Mouse (Mus musculus): ENCODE results near the gene Pik3c2b. TPM values are rescaled to one million over a fixed set of nuclear protein-coding genes. Genes with fewer than 3 reads are reported as not detected.

Gene Pik3c2b
- polyA plus RNA-seq, 1 experiment from 2014 or later, result 8.3 TPM

GRCm38 (mm10) chr1:133087206-133087905 is 41.9 kb downstream of the Pik3c2b start:
- H3K27ac ChIP-seq, result no peak overlapping the region
- no peaks in the 10 kb centered on the region for H3K36me3 ChIP-seq
- H3K4me1 ChIP-seq, result peaks cover 14% of the 10 kb centered on the region
- H3K4me2 ChIP-seq, result no peak overlapping the region
- no peaks in the 10 kb centered on the region for H3K9me3 ChIP-seq
- WGBS, result 51% methylated on average over 7 of the region's 7 CpGs
- ATAC-seq (ENCODE audit: insufficient read depth, low FRiP score, low read depth), result no peak
- H3K4me3 ChIP-seq (replicated peaks), result no peak overlapping the region
- no peak overlapping the region; the same call in 1 of the 2 replicates for H3K9ac ChIP-seq
- H3K27me3 ChIP-seq (replicated peaks), result no peaks in the 10 kb centered on the region

- Histone ChIP-seq H3K4me2 (no peak overlapping the region), H3K36me3 (no peaks in the 10 kb centered on the region), H3K9me3 (no peaks in the 10 kb centered on the region), H3K9ac (no peak overlapping the region), H3K27ac (no peak overlapping the region), H3K27me3 (replicated peaks) (no peaks in the 10 kb centered on the region), H3K4me1 (peaks cover 14% of the 10 kb centered on the region), H3K4me3 (replicated peaks) (no peak overlapping the region)
- no peak for ATAC-seq (ENCODE audit: insufficient read depth, low FRiP score, low read depth)
- 82% methylated on average over 10 of the region's 10 CpGs for WGBS
Observed at GRCm38 (mm10) chr1:133088196-133088595, 42.7 kb downstream of the Pik3c2b start.

GRCm38 (mm10) chr1:133089415-133089814 is 43.9 kb downstream of the Pik3c2b start:
- no peak overlapping the region for H3K9ac ChIP-seq
- no peak overlapping the region for H3K4me3 ChIP-seq (replicated peaks)
- H3K27ac ChIP-seq, result no peak overlapping the region
- no peak for ATAC-seq (ENCODE audit: insufficient read depth, low FRiP score, low read depth)
- peaks cover 9% of the 10 kb centered on the region for H3K4me1 ChIP-seq
- H3K27me3 ChIP-seq (replicated peaks), result no peaks in the 10 kb centered on the region
- WGBS, result 82% methylated on average over 4 of the region's 4 CpGs
- H3K4me2 ChIP-seq, result no peak overlapping the region
- no peaks in the 10 kb centered on the region for H3K36me3 ChIP-seq
- no peaks in the 10 kb centered on the region for H3K9me3 ChIP-seq

- Histone ChIP-seq H3K9ac (no peak overlapping the region), H3K4me3 (replicated peaks) (no peak overlapping the region), H3K27me3 (replicated peaks) (no peaks in the 10 kb centered on the region), H3K9me3 (no peaks in the 10 kb centered on the region), H3K4me2 (peak overlapping the region; percentile 0; the same call in 1 of the 2 replicates), H3K36me3 (peaks cover 6% of the 10 kb centered on the region; the same call in 1 of the 2 replicates), H3K27ac (peak overlapping the region; percentile 37), H3K4me1 (peaks cover 9% of the 10 kb centered on the region)
- peak; percentile 90 for ATAC-seq (ENCODE audit: insufficient read depth, low FRiP score, low read depth)
- 63% methylated on average over 6 of the region's 6 CpGs for WGBS
Observed at GRCm38 (mm10) chr1:133090641-133091040, 45.2 kb downstream of the Pik3c2b start.

- H3K27ac ChIP-seq, result peak overlapping the region; percentile 37
Observed at GRCm38 (mm10) chr1:133091483-133091882, 46.0 kb downstream of the Pik3c2b start.

GRCm38 (mm10) chr1:133093719-133094118 is 48.3 kb downstream of the Pik3c2b start:
- H3K4me3 ChIP-seq (replicated peaks), result no peak overlapping the region
- 76% methylated on average over 7 of the region's 7 CpGs for WGBS
- ATAC-seq (ENCODE audit: insufficient read depth, low FRiP score, low read depth), result no peak
- H3K36me3 ChIP-seq, result peaks cover 15% of the 10 kb centered on the region; the same call in 1 of the 2 replicates
- H3K27me3 ChIP-seq (replicated peaks), result no peaks in the 10 kb centered on the region
- no peak overlapping the region for H3K4me2 ChIP-seq
- peaks cover 5% of the 10 kb centered on the region; the same call in 1 of the 2 replicates for H3K4me1 ChIP-seq
- H3K9me3 ChIP-seq, result no peaks in the 10 kb centered on the region
- H3K9ac ChIP-seq, result no peak overlapping the region
- H3K27ac ChIP-seq, result no peak overlapping the region

More at GRCm38 (mm10) chr1:133091483-133091882, 46.0 kb downstream of the Pik3c2b start:
- Histone ChIP-seq H3K27me3 (replicated peaks) (no peaks in the 10 kb centered on the region), H3K4me2 (no peak overlapping the region), H3K4me1 (peaks cover 9% of the 10 kb centered on the region), H3K9me3 (no peaks in the 10 kb centered on the region), H3K36me3 (peaks cover 11% of the 10 kb centered on the region; the same call in 1 of the 2 replicates), H3K9ac (no peak overlapping the region), H3K4me3 (replicated peaks) (no peak overlapping the region)
- WGBS, result 69% methylated on average over 8 of the region's 8 CpGs
- no peak for ATAC-seq (ENCODE audit: insufficient read depth, low FRiP score, low read depth)

GRCm38 (mm10) chr1:133100980-133101798 is 55.7 kb downstream of the Pik3c2b start:
- H3K9me3 ChIP-seq, result no peaks in the 10 kb centered on the region
- H3K4me1 ChIP-seq, result peaks cover 5% of the 10 kb centered on the region
- H3K27ac ChIP-seq, result peak overlapping the region; percentile 0; the same call in 1 of the 2 replicates
- no peak overlapping the region for H3K4me2 ChIP-seq
- WGBS, result 44% methylated on average over 17 of the region's 17 CpGs
- H3K4me3 ChIP-seq (replicated peaks), result no peak overlapping the region
- no peaks in the 10 kb centered on the region for H3K27me3 ChIP-seq (replicated peaks)
- no peak overlapping the region for H3K9ac ChIP-seq
- ATAC-seq (ENCODE audit: insufficient read depth, low FRiP score, low read depth), result peak; percentile 59; the same call in 1 of the 2 replicates
- H3K36me3 ChIP-seq, result peaks cover 27% of the 10 kb centered on the region

- Histone ChIP-seq H3K4me1 (peaks cover 5% of the 10 kb centered on the region), H3K9me3 (no peaks in the 10 kb centered on the region), H3K27me3 (replicated peaks) (no peaks in the 10 kb centered on the region), H3K9ac (no peak overlapping the region), H3K27ac (no peak overlapping the region), H3K36me3 (peaks cover 24% of the 10 kb centered on the region), H3K4me2 (no peak overlapping the region), H3K4me3 (replicated peaks) (no peak overlapping the region)
- WGBS, result 85% methylated on average over 5 of the region's 5 CpGs
- ATAC-seq (ENCODE audit: insufficient read depth, low FRiP score, low read depth), result no peak
Observed at GRCm38 (mm10) chr1:133102108-133102507, 56.6 kb downstream of the Pik3c2b start.

GRCm38 (mm10) chr1:133103315-133103714 is 57.8 kb downstream of the Pik3c2b start:
- no peak overlapping the region for H3K4me2 ChIP-seq
- H3K36me3 ChIP-seq, result peaks cover 27% of the 10 kb centered on the region
- peaks cover 5% of the 10 kb centered on the region for H3K4me1 ChIP-seq
- H3K9ac ChIP-seq, result no peak overlapping the region
- ATAC-seq (ENCODE audit: insufficient read depth, low FRiP score, low read depth), result no peak
- H3K27me3 ChIP-seq (replicated peaks), result no peaks in the 10 kb centered on the region
- H3K9me3 ChIP-seq, result no peaks in the 10 kb centered on the region
- no peak overlapping the region for H3K27ac ChIP-seq
- WGBS, result 92% methylated on average over 7 of the region's 7 CpGs
- H3K4me3 ChIP-seq (replicated peaks), result no peak overlapping the region

- Histone ChIP-seq H3K9ac (no peak overlapping the region), H3K27me3 (replicated peaks) (no peaks in the 10 kb centered on the region), H3K4me1 (peaks cover 5% of the 10 kb centered on the region), H3K4me3 (replicated peaks) (no peak overlapping the region), H3K9me3 (no peaks in the 10 kb centered on the region), H3K27ac (no peak overlapping the region), H3K36me3 (peaks cover 22% of the 10 kb centered on the region), H3K4me2 (no peak overlapping the region)
- WGBS, result 93% methylated on average over 6 of the region's 6 CpGs
- no peak for ATAC-seq (ENCODE audit: insufficient read depth, low FRiP score, low read depth)
Observed at GRCm38 (mm10) chr1:133103871-133104270, 58.4 kb downstream of the Pik3c2b start.

GRCm38 (mm10) chr1:133116108-133116507 is 70.6 kb downstream of the Pik3c2b start:
- H3K27me3 ChIP-seq (replicated peaks), result no peaks in the 10 kb centered on the region
- no peak overlapping the region for H3K27ac ChIP-seq
- H3K4me2 ChIP-seq, result no peak overlapping the region
- H3K4me3 ChIP-seq (replicated peaks), result no peak overlapping the region
- peaks cover 9% of the 10 kb centered on the region; the same call in 1 of the 2 replicates for H3K4me1 ChIP-seq
- no peaks in the 10 kb centered on the region for H3K9me3 ChIP-seq
- WGBS, result 87% methylated on average over 4 of the region's 4 CpGs
- no peaks in the 10 kb centered on the region for H3K36me3 ChIP-seq
- no peak overlapping the region for H3K9ac ChIP-seq
- no peak for ATAC-seq (ENCODE audit: insufficient read depth, low FRiP score, low read depth)

- H3K27me3 ChIP-seq (replicated peaks), result no peaks in the 10 kb centered on the region
- H3K9ac ChIP-seq, result no peak overlapping the region
- H3K36me3 ChIP-seq, result no peaks in the 10 kb centered on the region
- H3K4me2 ChIP-seq, result no peak overlapping the region
- peaks cover 14% of the 10 kb centered on the region; the same call in 1 of the 2 replicates for H3K4me1 ChIP-seq
- H3K9me3 ChIP-seq, result no peaks in the 10 kb centered on the region
- no peak overlapping the region for H3K27ac ChIP-seq
- ATAC-seq (ENCODE audit: insufficient read depth, low FRiP score, low read depth), result no peak
- WGBS, result 88% methylated on average over 5 of the region's 5 CpGs
- no peak overlapping the region for H3K4me3 ChIP-seq (replicated peaks)
Observed at GRCm38 (mm10) chr1:133118127-133118526, 72.7 kb downstream of the Pik3c2b start.

All from stomach, embryonic 15.5 days (tissue).